Mouse (Mus musculus): ENCODE measurements around the gene Rab22a.
"Not testable (repeated sequence)": the region's sequence is repeated elsewhere in the genome, so short reads cannot be mapped to it uniquely, and the experiment has no call there.

Gene Rab22a

DNA sequence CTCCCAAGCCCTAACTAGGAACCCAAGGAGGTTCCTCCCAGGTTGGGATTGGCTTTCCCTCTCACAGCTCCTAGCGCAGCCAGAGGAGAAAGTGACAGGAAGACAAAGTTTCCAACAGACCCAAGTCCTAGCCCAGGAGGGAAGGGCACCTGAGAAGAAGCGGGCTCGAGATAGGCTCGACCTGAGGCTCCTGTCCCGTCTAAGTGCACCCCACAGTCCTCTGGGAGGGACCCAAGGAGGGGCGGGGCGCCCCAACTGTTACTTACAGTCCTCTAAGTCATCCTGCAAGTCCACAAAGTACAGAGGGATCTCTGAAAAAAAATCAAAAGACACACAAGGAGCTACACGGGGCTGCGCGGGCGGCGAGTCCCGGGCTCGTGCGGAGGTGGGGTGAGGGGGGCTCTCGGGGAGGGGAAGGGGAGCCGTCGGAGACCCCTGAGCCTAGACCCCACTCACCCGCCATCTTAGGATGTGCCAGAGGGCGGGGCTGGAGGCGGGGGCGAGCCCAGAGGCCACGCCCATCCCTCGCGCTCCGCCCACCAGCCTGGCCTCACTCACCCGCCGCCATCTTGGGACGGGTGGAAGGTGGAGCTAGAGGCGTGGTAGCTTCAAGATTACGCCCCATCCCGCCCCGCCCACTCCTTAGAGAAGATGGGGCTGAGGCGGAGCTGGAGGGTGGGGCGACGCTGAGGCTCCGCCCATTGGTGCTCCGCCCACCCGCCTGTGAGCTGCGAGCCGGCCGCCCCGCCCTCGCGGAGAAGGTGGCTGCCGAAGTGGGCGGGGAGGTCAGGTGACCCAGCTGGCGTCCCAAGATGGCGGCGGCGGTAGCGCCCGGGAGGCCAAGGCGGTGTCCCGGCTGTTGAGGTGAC, at the start of gene Rab22a:
Gene Rab22a (plus strand): TSS at position 704 of the 869 bp plus-strand sequence.
- DNase-seq (ENCODE audit: low spot score) = peak; percentile 97

DNA sequence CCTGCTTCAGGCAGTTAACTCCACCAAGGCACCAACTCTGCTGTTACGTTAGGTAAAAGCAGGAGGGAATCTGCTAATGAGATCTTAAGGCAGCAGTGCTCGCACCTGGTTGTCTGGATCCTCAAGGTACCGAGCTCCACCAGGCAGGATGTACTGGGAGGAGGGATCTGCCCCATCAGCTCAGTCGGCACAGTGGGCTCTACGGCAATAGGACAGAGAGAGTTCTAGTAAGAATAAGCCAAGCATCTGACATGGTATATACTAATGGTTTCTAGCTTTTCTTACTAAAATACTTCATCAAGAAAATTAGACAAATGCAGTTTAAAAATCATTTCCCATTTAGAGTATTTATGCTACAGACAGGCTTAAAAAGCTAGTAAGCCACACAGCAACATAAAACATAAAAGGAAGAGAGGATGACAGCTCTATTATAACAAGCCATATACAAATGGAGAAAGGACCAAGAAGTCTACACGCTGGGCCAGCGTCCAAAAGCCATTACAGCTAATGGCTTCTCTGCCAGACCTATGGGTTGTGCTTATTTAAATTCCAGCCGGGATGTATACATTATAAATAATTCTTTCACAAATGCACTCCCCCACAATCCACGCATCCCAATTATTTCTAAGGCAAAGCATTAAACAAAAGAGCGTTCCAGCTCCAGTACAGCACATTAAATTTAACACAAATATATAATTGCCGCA, 44.0 kb upstream of the Rab22a start:
- no peak for DNase-seq (ENCODE audit: low spot score)

DNA sequence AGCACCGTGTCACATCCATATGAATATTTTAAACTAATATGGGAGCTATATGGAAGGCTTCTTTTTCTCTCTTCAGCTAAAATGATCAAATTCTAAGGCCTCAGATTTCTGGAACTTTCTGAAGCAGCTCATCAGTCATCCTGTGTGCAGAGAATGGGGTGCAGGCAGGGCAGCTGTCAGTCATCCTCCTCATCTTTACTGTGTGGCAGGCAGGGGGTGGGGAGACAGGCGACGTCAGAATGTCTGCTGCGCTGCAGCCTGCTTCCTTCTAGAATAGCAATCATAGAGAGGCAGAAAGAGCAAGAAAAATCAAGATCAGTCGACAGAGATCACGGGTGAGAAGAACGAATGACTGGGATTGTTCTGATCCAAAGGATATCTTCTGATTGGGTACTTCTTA, 43.4 kb upstream of the Rab22a start:
- DNase-seq (ENCODE audit: low spot score) = no peak

DNA sequence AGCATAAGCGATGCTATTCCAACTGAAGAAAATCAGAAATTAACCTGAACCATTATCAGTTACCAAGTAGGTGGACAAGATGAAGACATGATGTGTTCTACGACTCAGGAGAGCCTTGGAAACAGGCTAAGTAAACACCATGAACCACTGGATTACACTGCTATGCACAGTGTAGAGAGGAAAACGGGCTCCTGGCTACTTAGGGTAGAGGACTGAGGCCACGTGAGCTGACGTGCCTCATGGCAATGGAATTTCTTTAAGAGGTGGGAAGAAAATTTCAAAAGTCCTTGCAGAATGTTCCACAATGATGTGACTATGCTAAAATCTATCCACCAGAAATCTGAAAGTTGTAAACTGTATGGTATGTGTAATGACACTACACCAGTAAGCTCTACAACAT, 40.4 kb upstream of the Rab22a start:
- DNase-seq (ENCODE audit: low spot score) = no peak

DNA sequence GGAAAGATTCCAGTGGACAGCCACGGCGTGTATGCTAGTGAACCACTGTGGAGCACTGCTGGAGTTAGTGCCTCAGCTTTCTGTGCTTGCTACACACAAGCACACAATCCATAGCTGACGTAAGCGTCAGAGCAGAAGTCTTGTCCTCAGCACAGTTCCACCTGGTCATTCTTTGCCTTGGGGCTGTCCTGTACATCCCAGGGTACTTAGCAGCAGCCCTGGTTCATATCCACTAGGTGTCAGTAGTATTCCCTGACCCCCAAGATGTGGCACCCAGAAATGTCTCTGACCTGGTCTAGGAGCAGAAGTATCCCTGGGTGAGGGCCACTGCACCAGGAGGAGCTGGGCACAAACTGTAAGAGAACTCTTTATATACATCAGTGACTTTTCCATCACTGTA, 38.9 kb upstream of the Rab22a start:
- DNase-seq (ENCODE audit: low spot score) = no peak

DNA sequence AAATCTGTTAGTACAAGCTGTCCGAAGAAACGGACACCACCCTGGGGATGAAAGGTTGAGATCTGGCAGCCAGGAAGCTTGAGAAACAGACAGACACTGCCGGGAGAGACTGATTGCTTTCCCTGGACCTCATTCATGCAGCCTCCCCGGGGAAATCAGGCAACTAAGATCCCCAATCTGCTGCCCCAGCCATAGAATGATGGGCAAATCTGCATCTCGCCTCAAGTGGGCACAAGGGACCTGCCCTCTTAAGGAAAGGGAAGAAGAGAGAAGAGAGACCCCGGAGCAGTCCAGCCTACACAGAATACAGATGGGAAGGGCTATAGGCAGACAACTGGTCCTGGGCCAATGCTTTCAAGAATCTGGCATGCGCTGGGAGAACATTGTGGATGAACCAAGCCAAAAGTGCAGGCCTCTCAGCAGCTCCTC, 37.4 kb upstream of the Rab22a start:
- DNase-seq (ENCODE audit: low spot score) = no peak

DNA sequence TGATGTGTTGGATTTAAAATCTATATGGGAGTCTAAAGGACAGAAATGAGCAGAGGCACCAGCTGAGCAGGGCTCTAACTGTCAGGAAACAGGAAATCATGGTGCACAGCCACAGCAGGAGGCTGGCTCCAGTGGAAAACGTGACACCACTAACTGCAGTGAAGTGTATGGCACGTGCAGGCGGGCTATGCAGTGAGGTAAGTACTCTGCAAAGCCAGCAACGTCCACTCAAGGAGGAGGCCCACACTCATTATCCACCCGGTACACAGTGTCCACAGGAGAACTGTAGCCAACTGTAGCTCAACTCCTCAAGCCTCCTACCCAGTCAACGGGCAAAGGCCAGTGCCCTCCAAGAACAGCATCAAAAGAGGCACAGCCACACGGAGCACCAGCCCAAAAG, 34.9 kb upstream of the Rab22a start:
- no peak for DNase-seq (ENCODE audit: low spot score)

DNA sequence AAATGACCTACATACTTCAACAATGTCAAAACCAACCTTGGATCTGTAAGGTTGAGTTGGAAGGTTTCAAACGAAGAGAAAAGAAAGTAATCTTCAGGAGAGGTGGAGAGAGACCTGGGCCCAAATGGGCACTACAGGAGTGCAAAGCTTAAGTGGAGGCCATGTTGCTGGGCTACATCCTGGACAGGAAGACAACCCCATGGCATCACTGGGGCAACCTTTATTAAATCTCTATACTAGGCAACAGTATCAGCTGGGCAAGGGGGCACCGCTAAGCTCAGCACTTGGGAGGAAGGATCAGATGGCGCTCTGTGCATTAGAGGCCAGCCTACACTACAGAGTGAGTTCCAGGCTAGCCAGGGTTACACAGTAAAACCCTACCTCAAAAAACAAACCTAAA, 33.8 kb upstream of the Rab22a start:
- DNase-seq (ENCODE audit: low spot score) = no peak

DNA sequence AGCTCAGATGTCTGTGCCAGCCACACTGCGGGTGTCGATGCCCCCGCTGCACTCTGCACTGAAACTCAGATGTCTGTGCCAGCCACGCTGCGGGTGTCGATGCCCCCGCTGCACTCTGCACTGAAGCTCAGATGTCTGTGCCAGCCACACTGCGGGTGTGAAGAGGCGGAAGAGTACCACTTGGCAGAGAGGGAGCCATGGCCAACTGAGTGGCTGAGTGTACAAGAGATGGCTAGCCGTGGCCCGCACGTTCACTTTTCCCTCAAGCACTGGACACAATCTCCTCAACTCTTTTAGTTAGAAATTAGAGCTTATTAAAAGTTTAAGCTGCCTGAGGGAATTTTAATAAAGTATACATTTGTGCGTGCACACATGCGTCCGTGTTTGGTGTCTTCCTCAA, 25.5 kb upstream of the Rab22a start:
- DNase-seq (ENCODE audit: low spot score) = not testable (repeated sequence)

DNA sequence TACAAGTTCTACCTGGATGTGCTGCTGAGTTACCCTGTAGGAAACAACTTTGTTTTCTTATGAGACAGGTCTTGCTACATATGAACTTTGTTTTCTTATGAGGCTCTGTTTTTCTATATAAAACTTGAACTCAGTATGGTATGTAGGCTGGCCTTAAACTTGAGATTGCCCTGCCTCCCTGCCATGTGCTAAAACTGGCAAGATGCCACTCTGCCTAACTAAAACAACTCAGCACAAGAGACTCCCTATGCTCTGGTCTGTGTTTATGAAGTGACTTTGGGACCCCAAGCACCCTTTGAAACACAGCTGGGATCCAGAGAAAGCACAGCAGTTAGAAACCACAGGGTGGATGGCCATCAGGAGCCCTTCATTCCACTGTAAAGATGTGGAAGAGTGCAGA, 18.2 kb upstream of the Rab22a start:
- no peak for DNase-seq (ENCODE audit: low spot score)

DNA sequence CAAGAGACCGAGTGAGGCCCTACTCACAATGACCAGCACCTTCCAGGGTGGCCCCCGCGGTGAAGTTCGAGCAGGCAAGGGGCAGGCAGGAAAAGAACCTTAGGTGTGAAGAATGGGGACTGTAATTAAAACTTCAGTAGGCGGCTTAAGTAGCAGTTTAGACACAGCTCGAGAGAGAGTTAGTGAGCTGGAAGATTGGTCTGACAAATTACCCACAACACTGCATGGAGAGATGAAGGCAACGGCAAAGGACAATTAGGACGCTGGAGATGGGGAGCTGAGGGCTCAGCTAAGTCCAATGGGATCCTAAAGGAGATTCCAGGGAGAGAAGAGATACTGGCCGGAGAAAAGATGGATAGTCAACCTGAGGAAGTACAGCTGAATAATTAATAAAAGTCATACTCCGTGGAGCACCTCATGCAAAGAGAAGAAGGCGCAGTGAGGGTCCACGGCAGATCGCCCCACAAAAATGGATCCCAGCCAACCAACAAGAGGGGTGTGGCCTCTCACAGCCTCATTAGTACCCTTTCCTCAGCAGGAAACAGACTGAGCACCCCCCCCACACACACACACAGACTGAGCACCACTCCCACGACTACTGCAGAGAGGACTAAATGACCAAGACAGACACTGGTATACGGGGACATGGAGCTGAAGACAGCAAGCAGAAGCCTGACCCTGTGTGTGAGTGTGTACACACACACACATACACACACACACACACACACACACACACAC, 17.1 kb upstream of the Rab22a start:
- no peak for DNase-seq (ENCODE audit: low spot score)

DNA sequence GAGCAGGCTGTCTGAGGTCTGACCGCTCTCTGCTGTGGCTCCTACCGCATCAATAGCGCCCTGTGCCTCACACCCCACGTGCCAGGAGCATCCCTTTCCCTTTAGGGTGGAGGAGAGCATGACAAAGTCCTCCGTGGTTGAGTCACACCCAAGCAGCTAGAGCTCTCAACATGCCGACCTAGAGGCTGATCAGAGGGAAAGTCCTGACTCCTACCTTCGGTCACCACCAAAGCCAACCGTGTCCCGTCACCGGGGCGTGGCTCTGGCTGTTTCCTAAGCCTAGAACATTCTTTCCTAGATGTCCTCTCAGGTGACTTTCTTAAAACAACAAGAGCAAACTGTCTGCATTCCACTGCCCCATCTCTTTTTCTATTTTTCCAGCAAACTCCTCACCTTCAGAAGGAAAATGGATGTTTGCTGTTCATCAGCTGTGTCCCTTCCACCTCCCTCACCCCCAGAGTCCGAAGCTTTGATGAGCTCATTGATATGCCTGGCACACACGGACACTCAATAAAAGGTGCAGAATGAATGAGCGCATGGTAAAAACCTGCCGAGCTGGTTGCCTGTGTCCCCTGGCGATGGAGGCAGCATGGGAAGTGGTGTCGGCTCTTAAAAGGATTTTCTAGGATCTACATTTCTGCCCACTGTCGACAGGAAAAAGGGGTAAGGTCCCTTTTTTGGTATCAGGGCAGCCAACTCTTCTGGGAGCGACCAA, 12.2 kb upstream of the Rab22a start:
- no peak for DNase-seq (ENCODE audit: low spot score)

DNA sequence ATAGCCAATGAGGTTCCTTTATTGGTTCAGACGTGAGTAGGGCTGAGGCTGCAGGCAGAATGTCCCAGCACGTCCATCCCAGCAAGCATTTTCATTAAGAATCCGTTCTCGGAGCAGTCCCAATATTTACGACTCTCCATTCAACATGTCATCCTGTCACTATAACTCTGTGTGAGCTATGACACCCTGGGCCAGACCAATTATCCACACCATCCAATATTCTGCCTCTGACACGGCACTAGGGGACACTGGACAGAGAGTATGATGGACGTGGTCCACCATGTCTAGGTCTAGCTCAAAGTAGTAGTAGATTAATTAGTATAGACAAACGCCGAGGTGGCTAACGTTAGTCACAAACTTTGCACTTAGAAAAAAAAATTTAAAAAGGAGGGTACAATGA, 9.8 kb upstream of the Rab22a start:
- DNase-seq (ENCODE audit: low spot score) = no peak

DNA sequence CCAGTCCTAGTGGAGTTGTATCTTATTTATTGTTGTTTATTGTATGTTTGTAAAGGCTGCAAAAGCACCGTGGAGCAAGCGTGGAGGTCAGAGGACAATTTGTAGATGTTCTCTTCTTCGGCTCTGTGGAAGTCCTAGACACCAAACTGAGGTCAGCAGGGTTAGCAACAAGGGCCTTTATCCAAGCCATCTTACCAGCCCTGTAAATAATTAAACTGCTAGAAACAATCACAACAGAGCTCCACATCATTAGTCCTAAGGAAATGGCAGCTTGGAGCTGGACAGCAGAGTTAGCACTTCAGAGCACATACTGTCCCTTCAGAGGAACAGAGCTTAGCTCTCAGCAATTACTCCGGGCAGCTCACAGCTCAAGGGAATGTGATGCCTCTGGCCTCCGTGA, 6.0 kb upstream of the Rab22a start:
- no peak for DNase-seq (ENCODE audit: low spot score)

DNA sequence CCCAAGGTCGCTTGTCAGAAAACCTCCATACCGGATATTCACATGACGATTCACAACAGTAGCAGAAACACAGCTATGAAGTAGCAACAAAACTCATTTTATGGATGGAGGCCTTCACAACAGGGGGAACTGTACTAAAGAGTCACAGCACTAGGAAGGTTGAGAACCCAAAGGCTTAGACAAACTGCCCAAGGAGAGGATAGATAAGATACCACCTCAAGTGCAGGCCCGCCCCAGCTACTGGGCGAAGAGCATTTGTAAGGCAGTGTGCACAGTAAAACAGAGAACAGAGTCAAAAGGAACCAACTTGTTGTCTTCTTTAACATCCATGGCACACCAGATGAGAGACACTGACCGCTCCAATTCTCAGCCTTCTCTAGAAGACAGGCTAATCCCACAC, 1.8 kb upstream of the Rab22a start:
- no peak for DNase-seq (ENCODE audit: low spot score)

DNA sequence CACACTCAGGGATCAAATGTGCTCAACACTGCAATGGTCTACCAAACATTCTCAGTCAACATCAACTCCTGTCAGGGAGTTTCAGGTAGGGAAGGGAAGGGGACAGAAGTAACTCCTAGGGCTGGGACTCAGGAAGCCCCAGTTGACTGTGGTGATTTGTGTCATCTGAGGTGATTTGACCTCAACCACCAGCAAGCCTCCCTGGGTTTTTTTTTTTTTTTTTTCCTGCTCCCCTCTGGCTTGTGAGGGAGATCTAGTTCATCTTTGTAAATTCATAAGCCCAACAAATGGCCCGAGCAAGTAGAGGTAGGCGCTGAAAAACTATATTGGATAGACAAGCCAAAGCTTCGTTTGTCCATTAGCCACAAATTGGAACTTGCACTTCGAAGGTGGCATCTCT, 1.0 kb upstream of the Rab22a start:
- DNase-seq (ENCODE audit: low spot score) = no peak

DNA sequence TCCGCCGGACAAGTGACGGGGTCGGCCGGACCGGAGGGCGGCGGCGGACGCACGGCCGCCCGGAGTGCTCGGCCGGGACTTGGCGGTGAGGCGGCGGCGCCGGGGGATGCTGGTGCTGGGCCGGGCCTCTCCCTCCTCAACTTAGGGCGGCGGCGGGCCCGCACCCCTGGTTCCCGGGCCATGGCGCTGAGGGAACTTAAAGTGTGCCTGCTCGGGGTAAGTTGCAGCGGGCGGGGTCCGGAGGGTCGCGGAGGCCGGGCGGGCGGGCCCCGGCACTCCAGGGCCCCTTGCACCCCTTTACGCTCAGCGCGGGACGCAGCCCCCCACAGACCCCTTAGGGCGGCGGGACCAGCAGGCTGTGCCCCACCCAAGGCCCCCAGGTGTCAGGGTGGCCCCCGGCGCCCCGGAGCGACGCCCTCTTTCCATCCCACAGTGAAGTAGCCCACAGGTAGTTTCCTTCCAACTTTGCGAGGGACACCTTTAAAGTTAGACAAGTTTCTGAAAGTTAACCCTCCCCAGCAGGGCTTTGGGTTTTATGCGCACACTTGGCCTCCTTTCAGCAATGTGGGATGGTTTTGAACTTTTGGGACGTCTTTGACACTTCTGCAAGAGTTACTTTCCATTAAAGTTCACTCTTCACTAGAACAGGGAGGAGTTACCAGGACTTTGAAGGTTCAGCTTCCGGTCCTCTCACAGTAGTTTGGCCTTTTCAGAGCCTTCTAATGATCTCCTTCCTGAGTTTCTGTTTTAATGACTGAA, 545 bp downstream of the Rab22a start:
- peak; percentile 14 for DNase-seq (ENCODE audit: low spot score)

DNA sequence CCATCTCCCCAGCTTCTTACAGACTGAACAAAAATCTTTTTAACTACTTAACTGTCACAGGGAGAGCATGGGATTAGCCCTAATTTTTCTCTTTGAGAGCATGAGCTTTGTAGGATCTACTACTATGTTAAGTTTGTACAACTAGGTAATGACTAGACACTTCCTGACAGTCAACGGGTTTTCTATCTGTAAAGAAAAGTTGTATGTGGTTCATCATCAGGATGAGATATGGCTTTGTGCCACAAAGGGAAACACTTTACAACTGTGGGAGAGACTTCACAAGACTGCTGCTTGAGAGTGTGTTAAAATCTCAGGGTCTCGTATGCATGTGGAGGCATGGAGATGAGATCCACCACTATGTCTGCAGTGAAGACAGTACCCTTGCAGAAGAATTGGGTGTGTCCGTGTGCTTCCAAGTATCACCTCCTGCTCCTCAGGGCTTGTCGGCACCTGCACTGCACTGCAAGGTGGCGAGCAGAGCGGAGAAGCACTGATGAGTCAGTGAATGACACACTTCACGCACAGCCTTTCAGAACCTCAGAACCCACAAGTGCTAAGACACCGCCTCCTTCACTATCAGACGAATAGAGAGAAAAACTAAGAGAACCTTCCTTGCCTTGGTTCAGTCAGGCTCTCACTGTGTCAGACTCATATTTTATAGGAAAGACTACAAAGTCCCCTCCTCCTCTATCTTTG, 2.8 kb downstream of the Rab22a start:
- DNase-seq (ENCODE audit: low spot score) = no peak

DNA sequence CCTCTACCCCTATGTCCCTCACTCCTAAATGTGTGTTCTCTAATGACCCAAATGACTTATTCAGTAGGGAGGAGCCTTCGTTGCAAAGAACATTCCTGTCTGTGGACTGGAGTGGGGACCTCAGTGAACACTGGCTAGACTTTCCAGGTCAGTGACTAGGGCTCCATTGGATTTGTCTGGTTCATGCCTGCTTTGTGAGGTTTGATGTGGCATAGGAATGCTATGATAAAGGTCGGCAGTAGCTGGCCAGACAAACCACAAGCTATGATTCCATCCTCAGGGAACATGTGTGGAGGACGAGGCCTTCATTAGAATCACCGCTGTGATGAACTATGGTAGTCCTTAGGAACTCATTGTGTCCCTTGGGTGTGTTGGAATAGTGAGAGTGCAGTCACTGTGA, 5.2 kb downstream of the Rab22a start:
- DNase-seq (ENCODE audit: low spot score) = no peak

DNA sequence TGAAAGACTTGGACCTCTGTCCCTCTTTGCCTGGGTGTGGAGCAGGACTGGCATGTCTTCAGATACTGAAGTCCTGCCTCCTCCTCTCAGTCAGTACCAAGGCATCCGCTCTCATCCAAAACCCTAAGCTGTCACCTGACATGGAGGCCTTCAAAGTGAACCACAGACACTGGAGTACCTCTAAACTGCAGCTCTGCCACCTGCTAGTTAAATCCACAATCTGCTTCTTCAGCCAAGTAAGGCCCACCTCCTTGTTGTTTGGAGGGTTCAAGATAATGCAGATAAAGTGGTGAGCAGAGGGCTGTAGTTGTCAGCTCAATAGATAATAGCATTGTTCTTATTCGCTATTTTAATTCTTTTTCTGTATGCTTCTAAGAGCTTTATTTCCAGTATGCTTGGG, 5.7 kb downstream of the Rab22a start:
- DNase-seq (ENCODE audit: low spot score) = no peak

DNA sequence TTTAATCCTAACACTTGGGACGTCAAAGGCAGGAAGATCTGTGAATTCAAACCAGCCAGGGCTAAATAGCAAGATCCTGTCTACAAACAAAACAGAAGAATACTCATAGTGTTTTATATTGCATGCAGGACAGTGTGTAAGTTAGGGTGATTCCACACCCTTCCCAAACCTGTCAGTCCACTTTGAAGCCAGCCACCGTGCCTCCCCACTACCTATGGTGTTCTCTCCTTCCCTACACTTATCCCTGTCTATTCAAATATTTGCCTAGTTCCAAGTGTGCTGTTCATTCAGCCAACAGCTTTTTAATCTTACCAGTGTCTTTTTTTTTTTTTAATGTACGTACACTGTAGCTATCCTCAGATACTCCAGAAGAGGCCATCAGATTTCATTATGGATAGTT, 7.3 kb downstream of the Rab22a start:
- no peak for DNase-seq (ENCODE audit: low spot score)
